Mouse (Mus musculus) G1E (cell line): ENCODE measurements around the gene Plpp3. TPM values are rescaled to one million over a fixed set of nuclear protein-coding genes. Genes with fewer than 3 reads are reported as not detected.

Experiments
- ATAC-seq: 2 replicates; pipeline ENCODE4 v1.8.0; 2016; ENCODE audit warnings: mild to moderate bottlenecking; ENCODE audit not compliant: insufficient number of reproducible peaks, poor library complexity, low FRiP score, severe bottlenecking; ENCODE audit errors: extremely low read depth
- DNase-seq: peaks from one replicate; pipeline ENCODE4 v3.0.0; 2012; ENCODE audit warnings: low spot score
- H3K27me3 ChIP-seq: 2 replicates; pipeline ENCODE4 v1.6.1; 2012; ENCODE audit warnings: mild to moderate bottlenecking, low read length, inconsistent platforms; ENCODE audit not compliant: insufficient read depth
- H3K36me3 ChIP-seq: replicated peaks from 2 replicates; pipeline ENCODE3; 2012; ENCODE audit warnings: mild to moderate bottlenecking, inconsistent platforms
- H3K4me1 ChIP-seq: 2 replicates; pipeline ENCODE4 v1.6.1; 2012; ENCODE audit warnings: low read depth, low read length, inconsistent platforms, mixed read lengths; ENCODE audit not compliant: insufficient read depth
- H3K4me3 ChIP-seq: 2 replicates; pipeline ENCODE4 v1.5.1; 2012; ENCODE audit warnings: low read depth, mild to moderate bottlenecking, inconsistent platforms, low read length, moderate library complexity, mixed read lengths
- H3K9me3 ChIP-seq: replicated peaks from 2 replicates; pipeline ENCODE4 v1.6.1; 2012; ENCODE audit warnings: inconsistent platforms
- CTCF ChIP-seq: IDR thresholded peaks from 2 replicates; pipeline ENCODE4 v1.5.1; 2012; ENCODE audit warnings: low read depth, low read length, inconsistent platforms, mixed read lengths
- GATA1 ChIP-seq: IDR thresholded peaks from 2 replicates; pipeline ENCODE4 v1.6.1; 2012; ENCODE audit warnings: borderline replicate concordance, low read length, inconsistent platforms, mixed read lengths
- GATA2 ChIP-seq: IDR thresholded peaks from 2 replicates; pipeline ENCODE4 v1.6.1; 2012; ENCODE audit warnings: low read depth, low read length, inconsistent platforms, borderline replicate concordance
- POLR2AphosphoS5 ChIP-seq: IDR thresholded peaks from 2 replicates; pipeline ENCODE4 v1.6.1; 2012; ENCODE audit warnings: low read depth, low read length, inconsistent platforms; ENCODE audit not compliant: insufficient replicate concordance
- TAL1 ChIP-seq: conservative IDR thresholded peaks from 2 replicates; pipeline ENCODE4 v1.6.1; 2012; ENCODE audit warnings: low read depth, low read length, inconsistent platforms, mixed read lengths
- polyA plus RNA-seq: library from polyadenylated mRNA; stranded (reverse); fragments of >175 nt; gene quantifications from 2 replicates; pipeline ENCODE4 v1.2.3, GENCODE M21; 2012
- total RNA-seq, 2 experiments: library from RNA; stranded (forward) in 1 of 2; stranded (reverse) in 1 of 2; fragments of 200-1000 nt in 1 of 2; fragments of >200 nt in 1 of 2; fragmentation: Nextera tagmentation in 1 of 2; gene quantifications; 2 replicates each; pipeline ENCODE4 v1.2.3; 2014 to 2017

Gene Plpp3
- total and polyA plus RNA-seq, 3 experiments = not detected

DNA sequence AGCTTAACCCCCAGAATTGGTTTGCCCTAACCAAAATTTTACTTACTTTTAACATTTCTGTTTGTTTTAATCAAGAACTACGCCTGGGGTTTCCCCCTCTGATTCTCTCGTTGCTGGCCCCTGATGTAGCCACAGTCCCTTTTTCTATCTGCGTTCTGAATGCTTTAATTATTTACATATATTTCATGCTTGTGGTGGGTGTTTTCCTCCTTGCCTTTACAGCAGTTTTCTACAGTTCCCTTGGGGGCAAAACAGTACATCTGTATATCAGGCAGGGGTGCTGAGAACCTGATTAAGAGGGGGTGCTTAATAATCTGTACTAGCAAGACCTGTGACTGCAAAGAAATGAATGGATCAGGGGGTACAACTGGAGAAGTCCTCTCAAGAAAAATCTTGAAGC lies 94.9 kb downstream of the Plpp3 start:
- TF ChIP-seq POLR2AphosphoS5 (no peak), TAL1 (no peak), GATA1 (no peak), GATA2 (no peak)

DNA sequence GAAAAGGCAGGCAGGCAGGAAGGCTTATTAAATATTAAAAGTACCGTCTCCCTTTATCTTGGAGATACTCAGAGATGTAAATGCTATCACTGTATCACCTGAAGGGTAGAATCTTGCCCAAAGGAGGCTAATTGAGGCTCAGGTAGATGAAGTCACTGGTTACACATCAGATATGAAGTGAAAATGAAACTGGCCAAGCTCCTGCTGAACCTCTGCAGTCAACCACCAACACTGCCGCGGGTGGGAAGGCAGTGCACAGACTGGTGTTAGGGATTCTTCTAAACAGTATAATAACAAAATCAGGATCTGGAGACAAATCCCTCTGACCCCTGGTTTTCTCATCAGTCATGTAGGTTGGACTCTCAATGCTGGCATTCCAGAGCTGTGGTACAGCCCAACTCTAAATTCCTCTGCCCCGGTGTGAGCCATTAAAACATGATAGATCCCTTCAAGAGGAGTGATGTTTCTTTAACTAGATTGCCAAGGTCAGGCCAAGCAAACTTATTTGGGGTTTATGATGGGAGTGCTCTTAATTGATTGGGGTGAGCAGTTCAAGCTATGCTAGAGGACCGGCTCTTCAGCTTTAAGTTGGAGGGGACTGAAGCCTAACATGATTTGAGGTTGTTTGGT lies 95.5 kb downstream of the Plpp3 start:
- no peaks in the 10 kb centered on the region for H3K36me3 ChIP-seq
- no peak for TF ChIP-seq CTCF
- no peak for TF ChIP-seq TAL1
- no peak for TF ChIP-seq POLR2AphosphoS5
- no peak for TF ChIP-seq GATA1
- TF ChIP-seq GATA2 = no peak
- no peak overlapping the region for H3K4me3 ChIP-seq
- no peak for DNase-seq
- H3K9me3 ChIP-seq = peaks cover 39% of the 10 kb centered on the region
- no peaks in the 10 kb centered on the region for H3K4me1 ChIP-seq
- H3K27me3 ChIP-seq = no peaks in the 10 kb centered on the region
- no peak for ATAC-seq

More for the DNA sequence above, 94.9 kb downstream of the Plpp3 start:
- no peaks in the 10 kb centered on the region for H3K36me3 ChIP-seq
- no peaks in the 10 kb centered on the region for H3K4me1 ChIP-seq
- H3K4me3 ChIP-seq = no peak overlapping the region
- ATAC-seq = no peak
- peaks cover 41% of the 10 kb centered on the region for H3K9me3 ChIP-seq
- H3K27me3 ChIP-seq = no peaks in the 10 kb centered on the region
- no peak for DNase-seq

DNA sequence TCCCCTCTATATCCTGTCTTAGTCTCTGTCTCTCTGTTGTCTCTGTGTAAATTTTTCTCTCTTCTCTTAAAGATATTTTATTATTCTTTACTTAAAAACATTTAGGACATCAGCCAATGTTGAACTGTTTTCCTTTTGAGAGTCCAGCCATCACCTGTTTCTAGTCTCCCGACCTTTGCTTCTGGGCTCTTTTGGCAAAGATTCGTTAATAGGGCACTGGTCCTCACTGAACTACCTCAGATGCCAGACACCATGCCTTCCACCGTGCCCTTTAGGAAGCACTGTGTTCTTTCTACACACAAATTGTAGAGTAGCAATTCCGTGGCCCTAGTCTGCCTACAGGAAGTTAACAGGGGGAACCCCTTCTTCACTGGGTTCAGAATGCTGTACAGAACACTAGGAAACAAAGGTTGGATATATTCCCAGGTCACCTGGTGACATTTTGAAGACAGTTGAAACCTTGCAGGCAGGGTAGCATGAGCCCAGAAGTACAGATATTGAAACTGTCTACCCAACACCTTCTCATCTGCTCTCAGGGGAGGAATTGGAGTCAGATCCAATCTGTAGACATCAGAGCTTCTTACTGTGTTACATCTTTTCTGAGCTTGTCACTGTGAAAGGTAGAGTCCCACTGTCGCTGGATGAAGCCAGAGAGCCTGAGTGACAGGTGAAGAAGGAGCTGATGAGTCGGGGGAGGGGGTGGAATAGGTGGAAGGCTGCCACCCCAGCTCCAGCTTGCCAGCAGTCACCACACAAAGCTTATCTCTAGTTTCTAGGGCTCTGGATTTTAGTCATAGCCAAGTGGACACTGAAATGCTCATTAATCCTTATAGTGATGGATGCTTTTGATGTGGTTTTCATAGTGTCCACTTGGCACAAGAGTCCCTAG lies 96.5 kb downstream of the Plpp3 start:
- no peak for TF ChIP-seq POLR2AphosphoS5
- TF ChIP-seq GATA2 = no peak
- TF ChIP-seq GATA1 = no peak
- TF ChIP-seq TAL1 = no peak
- TF ChIP-seq CTCF = no peak
- Histone ChIP-seq H3K4me1 (no peaks in the 10 kb centered on the region), H3K27me3 (no peaks in the 10 kb centered on the region), H3K9me3 (peaks cover 41% of the 10 kb centered on the region), H3K4me3 (no peak overlapping the region), H3K36me3 (no peaks in the 10 kb centered on the region)
- DNase-seq = no peak
- no peak for ATAC-seq

DNA sequence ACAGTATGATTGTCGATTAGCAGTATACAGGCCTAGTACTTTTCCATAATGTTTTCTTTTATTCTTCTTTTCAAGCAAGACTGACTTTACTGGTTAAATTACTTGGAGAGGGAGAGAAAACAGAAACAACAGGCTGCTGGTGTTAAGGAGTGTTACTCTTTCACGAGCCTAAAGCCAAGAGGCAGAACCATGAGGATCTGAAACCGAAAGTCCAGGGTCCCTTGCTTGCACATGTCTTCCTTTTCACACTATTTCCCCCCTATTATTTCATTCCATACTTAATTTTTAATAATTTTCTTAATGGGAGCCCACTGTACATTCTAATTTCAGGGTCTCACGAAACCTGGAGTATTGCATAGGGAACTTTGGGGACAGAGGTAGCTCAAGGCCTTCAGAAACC lies 97.2 kb downstream of the Plpp3 start:
- no peak for TF ChIP-seq GATA1
- no peak for TF ChIP-seq CTCF
- TF ChIP-seq GATA2 = no peak
- TF ChIP-seq TAL1 = no peak
- no peak for TF ChIP-seq POLR2AphosphoS5
- ATAC-seq (no peak), DNase-seq (no peak)
- Histone ChIP-seq H3K4me3 (no peak overlapping the region), H3K27me3 (no peaks in the 10 kb centered on the region), H3K36me3 (no peaks in the 10 kb centered on the region), H3K4me1 (no peaks in the 10 kb centered on the region), H3K9me3 (peaks cover 41% of the 10 kb centered on the region)

DNA sequence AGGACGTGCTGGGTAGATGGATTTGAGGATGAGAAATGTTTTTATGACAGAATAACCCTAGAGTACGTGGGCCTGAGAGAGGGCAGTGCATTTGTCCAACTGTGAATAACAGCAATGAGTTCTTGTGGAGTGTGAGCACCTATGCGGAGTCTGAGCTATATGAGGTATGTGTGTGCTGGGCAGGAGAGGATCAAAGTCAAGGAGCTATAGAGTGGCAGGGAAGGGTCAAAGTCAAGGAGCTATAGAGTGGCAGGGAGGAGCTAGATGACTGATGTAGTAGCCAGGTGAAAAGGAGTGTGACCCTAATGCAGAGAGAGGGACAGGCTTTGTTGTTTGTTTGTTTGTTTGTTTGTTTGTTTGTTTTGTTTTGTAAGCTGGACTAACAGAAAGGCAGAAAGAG lies 98.0 kb downstream of the Plpp3 start:
- Histone ChIP-seq H3K27me3 (no peaks in the 10 kb centered on the region), H3K4me1 (no peaks in the 10 kb centered on the region), H3K9me3 (peaks cover 46% of the 10 kb centered on the region), H3K4me3 (no peak overlapping the region), H3K36me3 (no peaks in the 10 kb centered on the region)
- ATAC-seq = no peak
- TF ChIP-seq GATA1 (no peak), GATA2 (no peak), POLR2AphosphoS5 (no peak), TAL1 (no peak), CTCF (no peak)
- DNase-seq = no peak

DNA sequence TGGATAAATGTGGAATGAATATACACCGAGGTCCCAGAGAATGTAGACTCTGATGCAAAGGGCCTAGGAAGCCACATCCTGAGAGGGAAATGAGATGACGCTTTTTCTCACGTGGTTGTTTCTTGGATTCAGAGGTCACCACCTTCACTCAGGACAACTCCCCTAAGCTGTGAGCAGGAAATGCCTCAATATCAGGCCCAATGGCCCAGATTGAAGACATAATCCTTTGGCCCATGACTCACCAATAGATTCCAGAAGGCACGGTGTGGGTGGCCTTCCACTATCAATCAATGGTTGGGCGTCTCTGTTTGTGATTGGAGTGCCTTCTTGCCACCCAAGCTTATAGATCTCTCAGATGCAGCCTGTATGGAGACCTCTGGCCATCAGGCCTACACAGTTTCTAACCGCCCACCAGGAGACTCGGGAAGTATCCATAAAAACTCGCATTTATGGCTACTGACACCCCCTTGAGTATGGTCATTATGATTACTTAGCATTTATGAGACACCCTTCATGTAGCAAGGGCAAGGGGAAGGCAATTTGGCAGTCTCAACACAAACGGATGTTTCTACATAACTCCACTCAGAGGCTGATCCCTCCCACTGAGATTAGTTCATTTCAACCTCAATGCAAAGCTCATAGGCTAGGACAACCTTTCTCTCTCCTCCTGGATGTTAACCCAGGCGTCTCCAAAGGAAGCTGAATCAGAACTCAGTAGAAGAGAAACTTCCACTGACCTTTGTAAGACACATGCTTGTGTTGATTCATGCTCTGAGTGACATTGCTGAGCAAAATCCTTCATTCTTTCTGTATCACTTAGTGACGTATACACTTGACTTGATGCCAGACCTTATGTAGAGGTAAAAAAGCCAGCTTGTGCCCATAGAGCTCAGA lies 100.8 kb downstream of the Plpp3 start:
- no peak for TF ChIP-seq CTCF
- TF ChIP-seq TAL1 = no peak
- TF ChIP-seq POLR2AphosphoS5 = no peak
- TF ChIP-seq GATA1 = no peak
- no peak for TF ChIP-seq GATA2
- DNase-seq = no peak
- no peaks in the 10 kb centered on the region for H3K36me3 ChIP-seq
- H3K4me3 ChIP-seq = no peak overlapping the region
- H3K4me1 ChIP-seq = no peaks in the 10 kb centered on the region
- ATAC-seq = no peak
- peaks cover 62% of the 10 kb centered on the region for H3K9me3 ChIP-seq
- H3K27me3 ChIP-seq = no peaks in the 10 kb centered on the region
